Mouse (Mus musculus): ENCODE data around the gene Cramp1l. TPM values are rescaled to one million over a fixed set of nuclear protein-coding genes. Genes with fewer than 3 reads are reported as not detected.
"Not testable (repeated sequence)": the region's sequence is repeated elsewhere in the genome, so short reads cannot be mapped to it uniquely, and the experiment has no call there.

The Cramp1l gene
- polyA plus RNA-seq, 1 experiment from 2014 or later = 11.8 TPM

GRCm38 (mm10) chr17:24987221-24987620, 28.4 kb downstream of the Cramp1l start:
- H3K27me3 ChIP-seq (replicated peaks; ENCODE audit: control insufficient read depth, insufficient read depth, low read length) = no peaks in the 10 kb centered on the region
- H3K4me1 ChIP-seq (replicated peaks; ENCODE audit: control insufficient read depth, insufficient read depth, low read length) = no peaks in the 10 kb centered on the region
- H3K36me3 ChIP-seq (ENCODE audit: control insufficient read depth, insufficient read depth, low read length) = peaks cover 57% of the 10 kb centered on the region
- no peak overlapping the region for H3K4me2 ChIP-seq
- DNase-seq (ENCODE audit: low spot score) (no peak), ATAC-seq (replicated peaks; ENCODE audit: low FRiP score) (no peak)
- no peak overlapping the region for H3K27ac ChIP-seq (ENCODE audit: low read depth, low read length)
- H3K9me3 ChIP-seq (ENCODE audit: control insufficient read depth, low read length) = no peaks in the 10 kb centered on the region
- WGBS = 92% methylated on average over 6 of the region's 6 CpGs
- no peak overlapping the region for H3K4me3 ChIP-seq (ENCODE audit: low read depth, low read length)
- no peak overlapping the region for H3K9ac ChIP-seq (ENCODE audit: low read depth, low read length)

DNA sequence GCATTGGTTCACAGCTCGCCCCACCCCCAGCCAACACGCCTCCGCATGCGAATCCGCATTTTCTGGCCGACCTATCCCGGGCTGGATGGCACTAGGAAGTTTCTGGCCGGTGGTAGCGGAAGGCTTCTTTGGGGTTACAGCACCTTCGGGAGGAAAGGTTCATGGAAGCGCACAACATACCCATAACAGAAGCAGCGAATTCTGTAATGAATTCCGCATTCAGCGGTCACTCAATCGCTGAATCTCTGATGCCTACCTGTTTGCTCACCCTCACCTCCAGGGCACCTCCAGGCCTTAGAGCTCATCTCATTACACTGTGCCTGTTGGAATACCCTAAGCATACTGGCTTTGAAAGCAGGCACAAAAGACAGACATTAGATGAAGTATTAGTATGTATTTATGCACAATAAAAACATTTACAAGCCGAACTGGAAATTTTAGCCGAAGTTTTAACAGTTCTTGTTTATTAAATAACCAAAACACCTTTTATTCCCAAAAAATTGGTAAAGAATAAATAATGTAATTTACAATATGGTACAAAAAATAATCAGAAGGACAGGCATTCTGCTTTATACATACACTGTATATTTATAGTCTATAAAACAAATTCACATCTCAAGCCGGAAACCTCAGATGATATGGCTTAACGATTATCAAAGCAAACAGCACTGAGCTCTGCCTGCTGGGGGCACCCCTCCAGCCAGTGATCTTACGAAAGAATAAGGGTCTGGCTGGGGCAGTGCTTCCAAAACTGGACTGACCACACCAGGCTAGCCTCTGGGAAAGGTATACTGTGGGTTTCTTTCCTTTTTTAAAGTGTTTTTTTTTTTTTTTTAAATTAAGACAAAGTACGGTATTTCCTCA, 54.5 kb downstream of the Cramp1l start:
- peak; percentile 34 for ATAC-seq (replicated peaks; ENCODE audit: low FRiP score)
- Histone ChIP-seq H3K4me2 (peak overlapping the region; percentile 90), H3K4me3 (ENCODE audit: low read depth, low read length) (peak overlapping the region; percentile 94), H3K36me3 (ENCODE audit: control insufficient read depth, insufficient read depth, low read length) (peaks cover 27% of the 10 kb centered on the region), H3K27me3 (replicated peaks; ENCODE audit: control insufficient read depth, insufficient read depth, low read length) (no peaks in the 10 kb centered on the region), H3K4me1 (replicated peaks; ENCODE audit: control insufficient read depth, insufficient read depth, low read length) (peaks cover 6% of the 10 kb centered on the region), H3K9me3 (ENCODE audit: control insufficient read depth, low read length) (no peaks in the 10 kb centered on the region), H3K27ac (ENCODE audit: low read depth, low read length) (peak overlapping the region; percentile 50; the same call in 1 of the 2 replicates), H3K9ac (ENCODE audit: low read depth, low read length) (peak overlapping the region; percentile 50; the same call in 1 of the 2 replicates)
- DNase-seq (ENCODE audit: low spot score) = no peak
- WGBS = 13% methylated on average over 21 of the region's 21 CpGs

DNA sequence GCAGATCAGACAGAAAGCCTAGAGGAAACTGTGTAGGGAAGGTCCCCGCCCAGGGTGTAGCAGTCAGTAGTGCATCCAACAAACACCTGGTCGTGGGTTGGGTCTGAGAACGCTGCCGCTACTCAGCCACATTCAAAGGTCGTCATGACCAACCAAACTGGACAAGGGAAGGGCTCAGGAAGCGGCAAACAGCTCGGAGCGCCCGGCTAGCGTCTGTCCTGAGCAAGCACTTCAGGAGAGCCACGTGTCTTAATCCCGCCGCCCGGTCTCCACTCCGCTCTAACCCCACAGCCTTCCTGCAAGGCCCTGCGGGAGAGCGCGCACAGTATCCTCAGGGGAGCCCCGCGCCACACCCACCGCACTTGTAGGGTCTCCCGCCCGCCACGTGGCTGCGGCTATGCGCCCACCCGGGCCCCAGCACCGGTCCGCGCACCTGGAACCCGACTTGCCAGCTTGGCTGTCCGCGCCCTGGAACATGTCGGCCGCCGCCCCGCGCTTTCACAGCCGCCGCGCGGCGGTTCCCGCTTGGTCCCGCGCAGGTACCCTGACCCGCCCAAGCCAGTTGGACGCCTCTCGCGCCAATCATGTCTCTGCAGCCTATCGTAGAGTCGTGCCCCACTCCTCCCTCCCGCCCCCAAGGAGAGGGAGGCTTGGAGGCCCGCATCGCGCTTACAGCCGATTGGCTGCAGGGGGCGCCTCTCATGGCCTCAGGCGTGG, 55.3 kb downstream of the Cramp1l start, which contains the start of gene Jpt2:
Jpt2 (minus strand) TSS at position 555 of the 717 bp plus-strand sequence.
- Histone ChIP-seq H3K9me3 (ENCODE audit: control insufficient read depth, low read length) (no peaks in the 10 kb centered on the region), H3K4me1 (replicated peaks; ENCODE audit: control insufficient read depth, insufficient read depth, low read length) (peaks cover 9% of the 10 kb centered on the region), H3K27ac (ENCODE audit: low read depth, low read length) (peak within 1 kb of the TSS; percentile 82), H3K36me3 (ENCODE audit: control insufficient read depth, insufficient read depth, low read length) (peaks cover 28% of the 10 kb centered on the region), H3K9ac (ENCODE audit: low read depth, low read length) (peak within 1 kb of the TSS; percentile 96), H3K4me2 (peak within 1 kb of the TSS; percentile 90), H3K4me3 (ENCODE audit: low read depth, low read length) (peak within 1 kb of the TSS; percentile 94), H3K27me3 (replicated peaks; ENCODE audit: control insufficient read depth, insufficient read depth, low read length) (no peaks in the 10 kb centered on the region)
- peak; percentile 100 for ATAC-seq (replicated peaks; ENCODE audit: low FRiP score)
- peak; percentile 98 for DNase-seq (ENCODE audit: low spot score)
- under 1% methylated on average over 57 of the region's 59 CpGs for WGBS

- ATAC-seq (replicated peaks; ENCODE audit: low FRiP score) (no peak), DNase-seq (ENCODE audit: low spot score) (no peak)
- peak overlapping the region; percentile 96 for H3K9ac ChIP-seq (ENCODE audit: low read depth, low read length)
- peaks cover 15% of the 10 kb centered on the region for H3K4me1 ChIP-seq (replicated peaks; ENCODE audit: control insufficient read depth, insufficient read depth, low read length)
- H3K36me3 ChIP-seq (ENCODE audit: control insufficient read depth, insufficient read depth, low read length) = peaks cover 21% of the 10 kb centered on the region
- peak overlapping the region; percentile 94 for H3K4me3 ChIP-seq (ENCODE audit: low read depth, low read length)
- H3K27me3 ChIP-seq (replicated peaks; ENCODE audit: control insufficient read depth, insufficient read depth, low read length) = no peaks in the 10 kb centered on the region
- peak overlapping the region; percentile 82; the same call in 1 of the 2 replicates for H3K27ac ChIP-seq (ENCODE audit: low read depth, low read length)
- H3K9me3 ChIP-seq (ENCODE audit: control insufficient read depth, low read length) = no peaks in the 10 kb centered on the region
- WGBS = 61% methylated on average over 8 of the region's 8 CpGs
- H3K4me2 ChIP-seq = peak overlapping the region; percentile 90
Measured at GRCm38 (mm10) chr17:24959371-24959770, 56.2 kb downstream of the Cramp1l start.

- 86% methylated on average over 2 of the region's 2 CpGs for whole genome bisulfite sequencing
- no peaks in the 10 kb centered on the region for H3K9me3 ChIP-seq (ENCODE audit: control insufficient read depth, low read length)
- peaks cover 15% of the 10 kb centered on the region for H3K4me1 ChIP-seq (replicated peaks; ENCODE audit: control insufficient read depth, insufficient read depth, low read length)
- no peak for DNase-seq (ENCODE audit: low spot score)
- H3K27me3 ChIP-seq (replicated peaks; ENCODE audit: control insufficient read depth, insufficient read depth, low read length) = no peaks in the 10 kb centered on the region
- peaks cover 27% of the 10 kb centered on the region for H3K36me3 ChIP-seq (ENCODE audit: control insufficient read depth, insufficient read depth, low read length)
- no peak overlapping the region for H3K4me3 ChIP-seq (ENCODE audit: low read depth, low read length)
- H3K27ac ChIP-seq (ENCODE audit: low read depth, low read length) = no peak overlapping the region
- no peak overlapping the region for H3K4me2 ChIP-seq
- no peak for ATAC-seq (replicated peaks; ENCODE audit: low FRiP score)
- H3K9ac ChIP-seq (ENCODE audit: low read depth, low read length) = no peak overlapping the region
Measured at GRCm38 (mm10) chr17:24953291-24953690, 62.3 kb downstream of the Cramp1l start.

- Histone ChIP-seq H3K36me3 (ENCODE audit: control insufficient read depth, insufficient read depth, low read length) (peaks cover 34% of the 10 kb centered on the region), H3K9me3 (ENCODE audit: control insufficient read depth, low read length) (no peaks in the 10 kb centered on the region), H3K4me3 (ENCODE audit: low read depth, low read length) (no peak overlapping the region), H3K4me1 (replicated peaks; ENCODE audit: control insufficient read depth, insufficient read depth, low read length) (peaks cover 15% of the 10 kb centered on the region), H3K27ac (ENCODE audit: low read depth, low read length) (no peak overlapping the region), H3K4me2 (no peak overlapping the region), H3K9ac (ENCODE audit: low read depth, low read length) (no peak overlapping the region), H3K27me3 (replicated peaks; ENCODE audit: control insufficient read depth, insufficient read depth, low read length) (no peaks in the 10 kb centered on the region)
- 78% methylated on average over 2 of the region's 2 CpGs for WGBS
- peak; percentile 29; the same call in 1 of the 2 replicates for ATAC-seq (replicated peaks; ENCODE audit: low FRiP score)
- DNase-seq (ENCODE audit: low spot score) = no peak
Measured at GRCm38 (mm10) chr17:24950671-24951070, 64.9 kb downstream of the Cramp1l start.

DNA sequence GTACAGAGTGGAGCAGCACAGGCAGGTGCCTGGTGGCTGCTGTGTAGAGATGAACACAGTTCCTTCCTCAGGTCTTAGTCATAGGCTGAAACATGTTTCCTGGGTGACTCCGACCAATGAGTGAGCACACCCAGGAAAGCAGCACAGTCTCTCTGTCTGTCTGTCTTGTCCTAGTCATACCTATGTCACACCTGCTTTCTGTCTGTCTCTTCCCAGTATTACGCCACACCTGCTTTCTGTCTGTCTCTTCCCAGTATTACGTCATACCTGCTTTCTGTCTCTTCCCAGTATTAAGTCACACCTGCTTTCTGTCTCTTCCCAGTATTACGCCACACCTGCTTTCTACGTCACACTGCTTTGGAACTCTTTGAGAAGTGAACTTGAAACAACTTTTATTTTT, 67.4 kb downstream of the Cramp1l start:
- ATAC-seq (replicated peaks; ENCODE audit: low FRiP score) (no peak), DNase-seq (ENCODE audit: low spot score) (no peak)
- H3K36me3 ChIP-seq (ENCODE audit: control insufficient read depth, insufficient read depth, low read length) = peaks cover 32% of the 10 kb centered on the region
- H3K27ac ChIP-seq (ENCODE audit: low read depth, low read length) = no peak overlapping the region
- H3K4me2 ChIP-seq = no peak overlapping the region
- H3K9me3 ChIP-seq (ENCODE audit: control insufficient read depth, low read length) = no peaks in the 10 kb centered on the region
- peaks cover 6% of the 10 kb centered on the region for H3K4me1 ChIP-seq (replicated peaks; ENCODE audit: control insufficient read depth, insufficient read depth, low read length)
- H3K27me3 ChIP-seq (replicated peaks; ENCODE audit: control insufficient read depth, insufficient read depth, low read length) = no peaks in the 10 kb centered on the region
- 90% methylated on average over 5 of the region's 5 CpGs for WGBS
- H3K4me3 ChIP-seq (ENCODE audit: low read depth, low read length) = no peak overlapping the region
- H3K9ac ChIP-seq (ENCODE audit: low read depth, low read length) = no peak overlapping the region

GRCm38 (mm10) chr17:24943589-24943988, 72.0 kb downstream of the Cramp1l start:
- H3K9me3 ChIP-seq (ENCODE audit: control insufficient read depth, low read length); H3K4me1 ChIP-seq (replicated peaks; ENCODE audit: control insufficient read depth, insufficient read depth, low read length); H3K4me3 ChIP-seq (ENCODE audit: low read depth, low read length); H3K4me2 ChIP-seq; H3K9ac ChIP-seq (ENCODE audit: low read depth, low read length); ATAC-seq (replicated peaks; ENCODE audit: low FRiP score); H3K27me3 ChIP-seq (replicated peaks; ENCODE audit: control insufficient read depth, insufficient read depth, low read length); DNase-seq (ENCODE audit: low spot score); H3K27ac ChIP-seq (ENCODE audit: low read depth, low read length): not testable (repeated sequence)
- H3K36me3 ChIP-seq (ENCODE audit: control insufficient read depth, insufficient read depth, low read length) = peaks cover 21% of the 10 kb centered on the region
- 89% methylated on average over 1 of the region's 1 CpGs for WGBS

Measured in liver, embryonic 11.5 days (tissue).